Mouse (Mus musculus) CD8-positive naive resting alpha-beta T cell, adult 57 days (primary cell): ENCODE data around the gene R3hdm1. TPM values are rescaled to one million over a fixed set of nuclear protein-coding genes. Genes with fewer than 3 reads are reported as not detected.

Experiments
- total RNA-seq: library from RNA; stranded (reverse); gene quantifications from one replicate; pipeline ENCODE4 v1.2.4, GENCODE M21; 2023

The R3hdm1 gene
- 106 TPM for total RNA-seq

GRCm38 (mm10) chr1:128102641-128103461 is at the start of gene R3hdm1, which contains the start of gene Zranb3:
Gene R3hdm1 (plus strand): TSS chr1:128103301.
Gene Zranb3 (minus strand): TSS chr1:128103047.

DNA sequence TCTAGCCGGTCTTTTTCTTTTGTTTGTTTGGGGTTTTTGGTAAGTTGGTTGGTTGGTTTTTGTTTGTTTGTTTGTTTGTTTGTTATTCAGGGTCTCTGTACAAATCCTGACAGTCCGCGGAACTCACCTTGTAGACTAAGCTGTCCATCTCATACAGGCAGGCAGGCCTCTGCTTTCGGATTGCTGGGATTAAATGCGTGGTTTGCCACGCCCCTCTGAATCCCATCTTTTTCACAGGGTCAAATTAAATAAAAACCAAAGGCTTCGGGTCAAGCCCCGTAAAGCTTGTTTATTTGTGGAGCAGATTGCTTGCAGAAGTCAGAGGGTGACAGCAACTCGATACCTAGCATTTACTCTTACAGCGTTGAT is 140.5 kb downstream of the R3hdm1 start, which contains the start of gene Ubxn4:
Gene Ubxn4 (plus strand): TSS at position 338 of the 369 bp plus-strand sequence.

Other genes starting within 250 kb of the R3hdm1 start
- 0.46 TPM for gene Map3k19, start 248.3 kb upstream of the R3hdm1 start, total RNA-seq
- 69.0 TPM for gene Rab3gap1, start 234.5 kb upstream of the R3hdm1 start, total RNA-seq
- gene Zranb3, start 254 bp upstream of the R3hdm1 start, total RNA-seq = 6.7 TPM
- gene Ubxn4, start 140.7 kb downstream of the R3hdm1 start, total RNA-seq = 93.3 TPM
- gene Lct, start 225.0 kb downstream of the R3hdm1 start, total RNA-seq = 0.37 TPM